Mouse (Mus musculus) natural killer cell, adult 2 months (primary cell): ENCODE measurements around the gene 4930432K21Rik.

Source experiments
- DNase-seq, 2 experiments: peaks; one replicate each; pipeline ENCODE4 v3.0.0; 2022; ENCODE audit warnings: low spot score in 2 of 2

4930432K21Rik gene

GRCm38 (mm10) chr8:84147769-84148530, at the start of gene 4930432K21Rik, which contains the start of gene Cc2d1a:
4930432K21Rik (plus strand) TSS chr8:84148025.
Cc2d1a (minus strand) TSS chr8:84147936.
- peak; percentile 90 to 93 for DNase-seq

DNA sequence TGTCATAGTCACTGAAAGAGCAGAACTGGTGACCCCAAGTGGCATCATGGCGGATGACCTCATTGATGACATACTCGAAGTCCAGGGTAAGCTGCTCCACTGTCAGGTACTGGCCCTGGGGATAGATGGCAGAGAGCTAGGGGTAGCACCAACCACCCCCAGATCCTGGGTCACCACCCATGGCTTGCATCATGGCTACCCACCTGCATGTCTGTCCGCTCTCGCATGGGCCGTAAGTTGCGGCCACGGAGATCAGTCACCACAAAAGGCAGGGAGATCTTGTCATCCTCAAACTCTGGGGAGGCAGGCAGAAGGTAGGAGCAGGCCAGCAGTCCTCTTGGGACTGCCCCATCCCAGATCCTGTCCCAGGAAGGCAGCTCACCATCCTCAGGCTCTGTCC, 49.4 kb upstream of the 4930432K21Rik start:
- no peak for DNase-seq

GRCm38 (mm10) chr8:84101476-84102270, 46.2 kb upstream of the 4930432K21Rik start:
- no peak for DNase-seq

DNA sequence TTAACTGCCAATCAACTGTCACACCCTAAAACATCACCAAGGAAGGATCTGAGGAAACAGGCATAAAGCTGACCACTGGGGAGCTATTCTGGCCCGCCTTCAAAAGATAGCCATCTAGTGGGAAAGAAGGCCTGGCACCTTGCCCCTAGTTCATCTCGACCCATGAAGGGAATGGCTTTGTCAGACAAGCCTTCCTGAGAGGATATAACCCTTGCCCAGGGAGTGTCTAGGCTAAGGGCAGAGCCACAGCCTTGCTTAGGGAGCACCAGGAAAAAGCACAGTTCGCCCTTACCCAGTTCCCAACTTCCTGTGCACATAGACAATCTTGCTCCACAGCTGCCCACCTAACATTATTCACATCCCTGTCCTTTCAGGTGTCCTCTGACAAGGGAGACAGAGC, 44.2 kb upstream of the 4930432K21Rik start:
- no peak for DNase-seq

DNA sequence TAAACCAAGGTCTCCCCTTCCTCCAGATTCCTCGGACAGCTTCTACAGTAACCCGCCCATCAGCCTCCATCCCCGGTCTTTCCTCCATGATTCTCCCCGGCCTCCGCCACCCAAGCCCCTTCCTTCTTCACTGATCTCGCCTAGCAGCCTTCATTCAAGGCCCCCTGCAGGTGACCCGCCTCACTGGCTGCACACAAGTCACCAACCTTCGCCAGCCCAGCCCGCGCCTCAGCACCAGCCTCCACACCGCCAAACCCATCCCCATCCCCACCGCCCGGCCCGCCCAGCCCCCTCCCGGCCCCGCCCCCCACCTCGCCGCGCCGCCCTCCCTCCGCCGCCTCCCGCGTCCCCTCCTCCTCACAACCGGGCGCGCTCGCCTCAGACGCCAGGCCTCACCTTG, 43.6 kb upstream of the 4930432K21Rik start:
- DNase-seq: peak; percentile 59 to 67

DNA sequence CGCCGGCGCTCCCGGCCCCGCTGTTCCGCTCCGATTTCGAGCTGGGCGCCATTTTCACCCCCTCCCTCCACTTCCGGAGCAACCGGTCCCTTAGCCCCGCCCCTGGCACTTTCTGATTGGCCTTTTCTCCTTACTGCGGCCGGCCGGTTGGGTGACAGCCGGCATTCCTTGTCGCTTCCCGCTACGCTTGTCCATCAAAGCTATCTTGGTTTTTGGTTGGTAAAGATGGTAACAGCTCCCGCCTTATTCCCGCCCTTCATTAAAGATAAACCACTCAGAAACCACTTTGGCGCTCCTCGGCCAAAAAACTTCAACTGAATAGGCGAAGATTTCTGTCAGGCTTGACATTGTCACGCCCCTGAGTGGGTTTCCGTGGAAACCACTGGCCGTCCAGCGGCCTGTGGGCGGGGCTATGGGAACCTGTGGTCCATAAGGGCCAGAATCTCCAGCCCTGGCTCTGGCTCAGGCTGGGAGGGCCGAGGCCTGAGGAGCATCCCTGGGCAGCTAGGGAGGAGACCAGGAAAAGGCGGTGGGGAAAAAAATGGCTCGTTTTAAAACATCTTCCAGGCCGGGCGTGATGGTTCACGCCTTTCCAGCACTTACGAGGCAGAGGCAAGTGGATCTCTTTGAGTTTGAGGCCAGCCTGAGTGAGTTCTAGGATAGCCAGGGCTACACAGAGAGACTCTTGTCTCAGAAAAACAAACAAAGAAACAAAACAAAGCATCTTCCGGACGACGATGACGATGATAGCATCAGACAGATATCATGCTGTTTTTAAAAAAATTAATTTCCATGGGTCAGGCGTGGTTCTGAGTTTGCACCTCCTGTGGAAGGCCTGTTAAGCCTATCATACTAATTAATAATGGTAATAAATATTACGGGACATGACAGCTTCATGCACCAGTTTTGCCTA, 42.9 kb upstream of the 4930432K21Rik start, which contains the start of gene Dcaf15:
Gene Dcaf15 (minus strand): TSS at position 72 of the 913 bp plus-strand sequence.
- peak; percentile 97 to 98 for DNase-seq

- no peak for DNase-seq
Measured at GRCm38 (mm10) chr8:84105676-84106075, 42.1 kb upstream of the 4930432K21Rik start.

DNA sequence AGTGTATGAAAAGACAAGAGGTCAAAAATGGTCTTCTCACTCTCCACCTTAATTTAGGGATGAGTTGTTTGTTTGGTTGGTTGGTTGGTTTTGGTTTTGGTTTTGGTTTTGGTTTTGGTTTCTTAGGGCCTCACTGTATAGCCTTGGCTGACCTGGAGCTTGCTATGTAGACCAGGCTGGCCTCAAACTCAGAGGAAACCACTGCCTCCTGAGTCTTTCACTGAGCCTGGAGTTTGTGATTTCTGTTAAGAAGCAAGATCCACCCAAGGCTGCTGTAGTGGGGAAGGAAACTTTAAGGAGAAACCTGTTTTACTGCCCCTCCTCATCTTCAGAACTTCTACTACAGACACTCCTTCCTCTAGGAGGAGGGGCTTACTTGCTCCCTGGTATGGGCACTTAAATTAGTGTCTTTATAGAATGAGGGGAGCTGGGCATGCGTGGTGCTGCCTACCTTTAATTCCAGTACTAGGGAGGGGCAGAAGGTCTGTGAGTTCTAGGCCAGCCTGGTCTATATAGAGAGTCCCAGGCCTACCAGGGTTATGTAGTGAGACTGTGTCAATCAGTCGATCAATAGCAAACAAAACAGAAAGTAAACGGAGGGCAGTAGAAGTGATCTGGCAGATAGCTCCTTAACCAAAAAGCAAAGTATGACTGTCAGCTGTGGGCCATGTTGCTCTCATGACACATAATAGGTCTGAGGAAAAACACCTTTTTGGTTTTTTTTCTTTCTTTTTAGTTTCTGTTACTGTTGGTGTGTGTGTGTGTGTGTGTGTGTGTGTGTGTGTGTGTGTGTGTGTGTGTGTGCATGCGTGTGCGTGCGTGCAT, 41.4 kb upstream of the 4930432K21Rik start:
- DNase-seq: no peak

DNA sequence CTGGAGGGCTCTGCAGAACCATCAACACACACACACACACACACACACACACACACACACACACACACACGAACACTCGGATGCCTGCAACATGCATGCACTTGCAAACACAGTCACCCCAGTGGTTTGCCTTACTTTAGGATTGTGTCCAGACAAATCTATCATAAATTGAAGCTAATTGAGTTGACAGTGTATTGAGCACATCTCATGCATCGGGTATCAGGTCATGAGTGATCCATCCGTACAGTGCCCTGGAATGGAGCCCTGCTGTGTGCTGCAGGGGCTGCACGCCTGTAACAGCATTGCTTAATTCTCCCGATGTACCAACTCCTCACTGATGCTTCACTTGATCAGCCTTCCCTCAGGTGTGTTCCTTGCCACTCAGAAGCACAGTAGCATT, 32.2 kb upstream of the 4930432K21Rik start:
- DNase-seq: no peak

- DNase-seq: no peak
Measured at GRCm38 (mm10) chr8:84122151-84122550, 25.7 kb upstream of the 4930432K21Rik start.

- DNase-seq: no peak
Measured at GRCm38 (mm10) chr8:84125656-84126055, 22.2 kb upstream of the 4930432K21Rik start, which contains the start of gene Podnl1. Podnl1 (plus strand) TSS chr8:84125989.

DNA sequence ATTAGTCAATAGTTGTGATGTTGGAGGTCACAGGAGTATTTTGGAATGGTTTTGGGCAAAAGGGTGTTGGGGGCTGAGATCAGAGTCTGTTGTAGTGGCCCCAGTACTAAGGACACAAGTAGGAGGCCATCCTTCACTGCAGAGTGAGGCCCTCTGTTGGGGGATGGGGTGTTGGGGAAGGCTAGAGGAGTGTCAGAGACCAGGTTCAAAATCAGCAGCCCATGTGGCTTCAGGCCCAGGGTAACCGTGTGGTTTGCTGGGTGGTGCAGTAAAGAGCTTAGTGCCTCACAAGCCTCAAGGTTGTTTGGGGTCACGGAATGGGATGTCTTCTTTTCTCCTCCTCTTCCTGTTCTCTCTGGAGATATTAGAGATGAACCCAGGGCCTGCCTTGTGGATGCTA, 21.1 kb upstream of the 4930432K21Rik start:
- DNase-seq: no peak

GRCm38 (mm10) chr8:84127202-84127901, 20.5 kb upstream of the 4930432K21Rik start:
- DNase-seq: peak; percentile 82 to 90

DNA sequence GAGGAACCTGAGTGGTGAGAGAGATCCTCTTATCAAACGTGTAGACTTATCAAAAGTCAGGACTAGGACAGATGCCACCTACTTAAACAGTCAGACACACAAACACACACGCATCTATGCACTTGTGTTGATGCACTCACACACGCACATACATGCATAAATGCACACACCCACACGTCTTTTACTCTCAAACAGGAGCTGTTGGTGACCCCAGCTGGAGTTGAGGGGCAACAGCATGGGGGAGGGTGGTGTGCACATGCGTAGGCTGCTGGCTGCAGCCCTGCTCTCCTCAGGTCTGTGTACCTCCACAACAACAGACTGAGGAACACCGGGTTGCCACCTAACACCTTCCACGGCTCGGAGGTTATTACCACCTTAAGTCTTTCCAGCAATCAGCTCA, 19.5 kb upstream of the 4930432K21Rik start:
- DNase-seq: no peak

DNA sequence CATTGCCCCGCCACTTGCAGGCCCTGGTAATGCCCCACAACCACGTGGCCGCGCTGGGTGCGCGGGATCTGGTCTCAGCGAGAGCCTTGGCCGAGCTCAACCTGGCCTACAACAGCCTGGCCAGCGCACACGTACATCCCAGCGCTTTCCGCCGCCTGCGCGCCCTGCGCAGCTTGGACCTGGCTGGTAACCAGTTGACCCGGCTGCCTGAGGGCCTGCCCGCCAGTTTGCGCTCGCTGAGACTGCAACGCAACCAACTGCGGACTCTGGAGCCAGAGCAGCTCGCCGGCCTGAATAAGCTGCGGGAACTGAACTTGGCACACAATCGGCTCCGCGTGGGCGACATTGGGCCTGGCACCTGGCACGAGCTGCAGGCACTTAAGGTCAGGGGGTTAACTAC, 17.0 kb upstream of the 4930432K21Rik start:
- no peak for DNase-seq

GRCm38 (mm10) chr8:84132225-84132624, 15.6 kb upstream of the 4930432K21Rik start:
- no peak for DNase-seq

DNA sequence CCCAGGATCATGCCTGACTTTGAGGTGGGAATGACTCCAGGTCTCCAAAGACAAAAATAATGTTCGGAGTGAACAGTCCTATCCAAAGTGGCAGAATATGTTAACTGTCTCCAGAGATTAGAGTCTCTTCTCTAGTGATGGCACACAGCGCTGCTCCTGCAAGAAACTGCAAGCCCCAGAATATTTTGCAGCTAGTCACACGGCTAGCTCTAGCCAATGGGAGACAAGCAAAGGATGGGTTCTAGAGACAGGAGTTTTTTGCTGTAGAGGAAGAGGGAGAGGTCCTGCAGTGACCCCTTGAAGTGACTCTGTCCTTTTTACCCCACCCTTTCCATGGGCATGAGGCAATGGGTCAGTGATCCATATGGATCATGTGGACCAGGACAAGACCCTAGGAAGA, 10.0 kb upstream of the 4930432K21Rik start:
- DNase-seq: no peak

DNA sequence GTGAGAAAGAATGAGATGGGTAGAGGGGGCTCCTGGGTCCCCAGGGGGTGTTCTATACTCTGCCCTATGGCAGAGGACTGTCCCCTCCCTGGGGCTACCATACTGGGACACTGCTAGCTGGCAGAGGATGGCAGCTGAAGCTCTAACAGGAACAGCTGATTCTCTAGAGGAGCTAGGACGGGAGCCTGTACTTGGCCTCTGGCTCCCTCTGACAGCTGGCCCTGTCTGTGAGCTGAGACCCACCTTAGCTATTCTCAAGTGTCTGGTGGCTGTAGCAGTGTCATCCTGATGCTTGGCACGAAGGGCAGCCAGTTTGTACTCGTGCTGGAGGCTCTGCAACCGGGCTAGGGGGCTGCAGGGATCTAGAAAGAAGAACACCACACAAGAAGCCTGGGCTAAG, 7.0 kb upstream of the 4930432K21Rik start:
- DNase-seq: no peak

GRCm38 (mm10) chr8:84144636-84145245, 3.1 kb upstream of the 4930432K21Rik start:
- no peak for DNase-seq

DNA sequence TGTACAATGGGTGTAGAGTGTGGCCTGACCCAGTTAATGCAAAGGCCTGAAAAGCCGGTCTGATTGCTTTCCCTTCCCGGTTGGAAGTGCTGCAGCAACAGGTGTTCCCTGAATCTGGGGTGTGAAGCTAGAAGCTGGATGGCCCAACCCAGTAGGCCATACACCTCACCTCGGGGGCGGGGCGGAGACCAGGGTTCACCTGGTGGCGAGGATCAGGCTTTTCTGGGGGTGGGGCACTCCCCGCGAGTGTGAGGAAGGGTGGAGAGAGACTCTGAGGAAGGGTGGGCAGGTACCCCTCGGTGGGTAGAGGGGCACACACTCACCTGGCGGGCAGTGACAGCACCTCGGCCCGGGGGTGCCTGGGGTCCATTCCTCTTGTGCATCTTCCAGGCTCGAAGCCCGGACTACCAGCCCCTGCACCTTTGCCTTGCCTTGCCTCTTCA, 480 bp upstream of the 4930432K21Rik start:
- no peak for DNase-seq
